Mouse (Mus musculus): ENCODE results near the gene Gm29797.

DNA sequence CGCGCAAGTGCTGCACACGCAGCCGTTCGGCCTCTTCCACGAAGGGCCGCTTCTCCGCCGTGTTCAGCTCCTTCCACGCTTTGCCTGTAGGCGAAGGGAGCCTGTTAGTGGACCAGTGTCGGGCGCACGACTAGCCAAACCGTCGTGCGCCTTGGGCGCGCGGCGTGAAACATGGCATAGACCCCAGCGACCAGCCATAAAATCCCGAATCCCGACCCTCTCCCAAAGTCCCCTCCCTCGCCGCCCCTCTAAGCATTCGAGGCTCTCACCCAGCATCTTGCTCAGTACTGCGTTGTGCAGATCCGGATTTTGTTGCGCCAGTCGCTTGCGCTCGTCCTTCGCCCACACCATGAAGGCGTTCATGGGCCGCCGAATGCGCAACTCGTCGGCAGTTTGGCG, 14.1 kb downstream of the Gm29797 start:
- TF ChIP-seq CTCF (IDR thresholded peaks at IDR 0.05; ENCODE audit: control insufficient read depth, insufficient read depth, insufficient replicate concordance, low read depth, low read length): no peak
- no peak for TF ChIP-seq POLR2A (IDR thresholded peaks at IDR 0.05; ENCODE audit: control insufficient read depth, low read depth, low read length)

All from testis, adult 2 months (tissue).